10 mouse cellular contexts compared by ENCODE assay signal in genomic region chr5:36597653-36598052, GRCm38 (mm10). TPM values are rescaled to one million over a fixed set of nuclear protein-coding genes. Genes with fewer than 3 reads are reported as not detected.
DNase-seq lines count a peak whose midpoint lies in the region; ATAC-seq and TF ChIP-seq lines count a peak whose summit lies in the region.
"Had no signal": no experiment of that assay in that cellular context is flagged by ENCODE, and none has a peak within 500 bp of the region (broad histone marks: within the 10 kb centered on the region; RNA-seq: fewer than 3 reads in every experiment).

No protein-coding gene starts in this region.

- no peak overlapping the region for H3K9ac ChIP-seq in embryonic facial prominence, embryonic 14.5 days (ENCODE audit: low read depth, low read length)
- H3K9ac ChIP-seq in lung, postnatal 0 days (replicated peaks; ENCODE audit: low read depth), result no peak overlapping the region
- no peak overlapping the region for H3K9ac ChIP-seq in intestine, postnatal 0 days (ENCODE audit: low read depth, low read length)
- H3K9ac ChIP-seq: embryonic facial prominence, embryonic 15.5 days; neural tube, embryonic 15.5 days had no signal

- H3K36me3 ChIP-seq in embryonic facial prominence, embryonic 14.5 days (ENCODE audit: control insufficient read depth, insufficient read depth, low read length), result peaks cover 35% of the 10 kb centered on the region
- H3K36me3 ChIP-seq in embryonic facial prominence, embryonic 10.5 days (replicated peaks), result peaks cover 47% of the 10 kb centered on the region
- H3K36me3 ChIP-seq in lung, postnatal 0 days (ENCODE audit: insufficient read depth, low read length), result peaks cover 11% of the 10 kb centered on the region; the same call in 1 of the 2 replicates
- peaks cover 27% of the 10 kb centered on the region for H3K36me3 ChIP-seq in intestine, postnatal 0 days (ENCODE audit: control insufficient read depth, insufficient read depth)

- no peaks in the 10 kb centered on the region for H3K27me3 ChIP-seq in embryonic facial prominence, embryonic 14.5 days (replicated peaks; ENCODE audit: control insufficient read depth, insufficient read depth, low read length)
- no peaks in the 10 kb centered on the region for H3K27me3 ChIP-seq in embryonic facial prominence, embryonic 10.5 days (replicated peaks; ENCODE audit: low read depth, poor library complexity, severe bottlenecking)
- H3K27me3 ChIP-seq in lung, postnatal 0 days (replicated peaks; ENCODE audit: insufficient read depth, low read length), result no peaks in the 10 kb centered on the region
- H3K27me3 ChIP-seq in intestine, postnatal 0 days (replicated peaks; ENCODE audit: control insufficient read depth, insufficient read depth, low read length), result no peaks in the 10 kb centered on the region
- H3K27me3 ChIP-seq: embryonic facial prominence, embryonic 15.5 days; neural tube, embryonic 15.5 days had no signal

- WGBS in embryonic facial prominence, embryonic 14.5 days, result 34% methylated on average over 4 of the region's 4 CpGs
- 34% methylated on average over 4 of the region's 4 CpGs for WGBS in embryonic facial prominence, embryonic 10.5 days
- 29% methylated on average over 4 of the region's 4 CpGs for WGBS in lung, postnatal 0 days
- 30% methylated on average over 4 of the region's 4 CpGs for WGBS in intestine, postnatal 0 days

- H3K4me1 ChIP-seq in embryonic facial prominence, embryonic 14.5 days (ENCODE audit: control insufficient read depth, insufficient read depth, low read length), result no peaks in the 10 kb centered on the region
- H3K4me1 ChIP-seq in embryonic facial prominence, embryonic 10.5 days, result 0 out of 2 replicates have a peak, but pooled peaks cover 4% of the 10 kb centered on the region
- H3K4me1 ChIP-seq in lung, postnatal 0 days (ENCODE audit: insufficient read depth, low read depth, low read length), result no peaks in the 10 kb centered on the region
- no peaks in the 10 kb centered on the region for H3K4me1 ChIP-seq in intestine, postnatal 0 days (replicated peaks; ENCODE audit: control insufficient read depth, insufficient read depth, low read length)
- H3K4me1 ChIP-seq: embryonic facial prominence, embryonic 15.5 days; neural tube, embryonic 15.5 days had no signal

- H3K4me2 ChIP-seq in embryonic facial prominence, embryonic 14.5 days (ENCODE audit: low read depth, low read length), result no peak overlapping the region
- no peak overlapping the region for H3K4me2 ChIP-seq in lung, postnatal 0 days (replicated peaks; ENCODE audit: low read depth, low read length)
- H3K4me2 ChIP-seq in intestine, postnatal 0 days (replicated peaks; ENCODE audit: low read depth), result no peak overlapping the region
- H3K4me2 ChIP-seq: embryonic facial prominence, embryonic 15.5 days; neural tube, embryonic 15.5 days had no signal

- DNase-seq in embryonic facial prominence, embryonic 14.5 days (ENCODE audit: low spot score), result no peak
- DNase-seq in embryonic facial prominence, embryonic 10.5 days (ENCODE audit: low spot score), result no peak
- DNase-seq in lung, postnatal 0 days (ENCODE audit: low spot score), result no peak
- no peak for DNase-seq in lung, postnatal 14 days
- no peak for DNase-seq in thymus, adult 18-20 months

- TF ChIP-seq EP300 in lung, postnatal 0 days (IDR thresholded peaks at IDR 0.05), result no peak

- 0 out of 2 replicates have a peak, but pooled peaks have one; percentile 46 for ATAC-seq in embryonic facial prominence, embryonic 14.5 days (ENCODE audit: low read depth)
- ATAC-seq in lung, postnatal 0 days, result 0 out of 2 replicates have a peak, but pooled peaks have one; percentile 41
- no peak for ATAC-seq in intestine, postnatal 0 days
- peak; percentile 71 for ATAC-seq in megakaryocyte-erythroid progenitor cell, adult 5-6 weeks (replicated peaks; ENCODE audit: low FRiP score, low TSS enrichment, poor library complexity, severe bottlenecking)
- no peak for ATAC-seq in frontal cortex, adult (ENCODE audit: low TSS enrichment)

- no peak overlapping the region for H3K27ac ChIP-seq in embryonic facial prominence, embryonic 14.5 days (replicated peaks; ENCODE audit: low read depth, low read length)
- H3K27ac ChIP-seq in embryonic facial prominence, embryonic 10.5 days (replicated peaks), result no peak overlapping the region
- H3K27ac ChIP-seq in lung, postnatal 0 days (ENCODE audit: low read length), result no peak overlapping the region
- no peak overlapping the region for H3K27ac ChIP-seq in intestine, postnatal 0 days (ENCODE audit: low read depth, low read length)
- H3K27ac ChIP-seq: embryonic facial prominence, embryonic 15.5 days; neural tube, embryonic 15.5 days had no signal

- peak; percentile 58 for TF ChIP-seq CTCF in lung, postnatal 0 days (IDR thresholded peaks at IDR 0.05)
- TF ChIP-seq CTCF in intestine, postnatal 0 days (IDR thresholded peaks at IDR 0.05; ENCODE audit: low read depth), result peak; percentile 64

- H3K9me3 ChIP-seq in embryonic facial prominence, embryonic 14.5 days (ENCODE audit: control insufficient read depth, low read length), result no peaks in the 10 kb centered on the region
- no peaks in the 10 kb centered on the region for H3K9me3 ChIP-seq in embryonic facial prominence, embryonic 10.5 days
- H3K9me3 ChIP-seq in lung, postnatal 0 days (ENCODE audit: low read length), result no peaks in the 10 kb centered on the region
- no peaks in the 10 kb centered on the region for H3K9me3 ChIP-seq in intestine, postnatal 0 days (ENCODE audit: control insufficient read depth)
- H3K9me3 ChIP-seq: embryonic facial prominence, embryonic 15.5 days; neural tube, embryonic 15.5 days had no signal

- H3K4me3 ChIP-seq in embryonic facial prominence, embryonic 14.5 days (ENCODE audit: low read depth, low read length), result no peak overlapping the region
- H3K4me3 ChIP-seq in embryonic facial prominence, embryonic 10.5 days, result no peak overlapping the region
- H3K4me3 ChIP-seq in lung, postnatal 0 days (ENCODE audit: low read depth, low read length), result no peak overlapping the region
- H3K4me3 ChIP-seq in intestine, postnatal 0 days (ENCODE audit: low read depth, low read length), result no peak overlapping the region
- H3K4me3 ChIP-seq: embryonic facial prominence, embryonic 15.5 days; neural tube, embryonic 15.5 days had no signal

RNA-seq across cellular contexts. Expression of gene Tbc1d14, which starts 4.6 kb away (rescaled TPM):
- polyA plus RNA-seq in embryonic facial prominence, embryonic 14.5 days (2014; fragmentation: Nextera tagmentation; extraction: Ambion mirVana), result 38.5 and 42.8 TPM in 2 replicates
- polyA plus RNA-seq in embryonic facial prominence, embryonic 10.5 days (2016; fragmentation: Nextera tagmentation; extraction: Ambion mirVana), result 39.9 and 40.4 TPM in 2 replicates
- 13.8 and 15.0 TPM in 2 replicates for polyA plus RNA-seq in lung, postnatal 0 days (2015; fragmentation: Nextera tagmentation; extraction: Ambion mirVana)
- polyA plus RNA-seq in intestine, postnatal 0 days (2015; fragmentation: Nextera tagmentation; extraction: Ambion mirVana), result 16.8 and 17.2 TPM in 2 replicates
- 23.7 and 24.0 TPM in 2 replicates for total RNA-seq in megakaryocyte-erythroid progenitor cell, adult 5-6 weeks (2014; fragmentation: Nextera tagmentation)
- 8.5 and 14.8 TPM in 2 replicates for total RNA-seq in megakaryocyte-erythroid progenitor cell, adult 5-6 weeks (2017)

Comparison
In these comparisons a context has a peak if more than half of its experiments do, and no peak if none do; other contexts are left out.
1. ATAC-seq: peak in embryonic facial prominence, embryonic 14.5 days (single experiment), lung, postnatal 0 days (single experiment) and megakaryocyte-erythroid progenitor cell, adult 5-6 weeks (single experiment); none in intestine, postnatal 0 days (single experiment) and frontal cortex, adult (single experiment).